Mouse (Mus musculus) kidney, embryonic 16.5 days (tissue): ENCODE data around the gene Dpp6. TPM values are rescaled to one million over a fixed set of nuclear protein-coding genes. Genes with fewer than 3 reads are reported as not detected.

Source experiments
- ATAC-seq: fragments of 200-750 bp; cut with Nextera tagmentation; 2 replicates; pipeline ENCODE4 v1.8.0; 2017; ENCODE audit warnings: moderate TSS enrichment; ENCODE audit not compliant: low FRiP score, low TSS enrichment
- H3K27ac ChIP-seq: fragments of 300-500 bp; sonication (generic); 2 replicates; pipeline ENCODE4 v1.5.1; 2014; ENCODE audit warnings: low read length
- H3K27me3 ChIP-seq: fragments of 300-500 bp; sonication (generic); 2 replicates; pipeline ENCODE4 v1.6.1; 2014; ENCODE audit warnings: low read length, control low read depth, mixed read lengths; ENCODE audit not compliant: insufficient read depth
- H3K36me3 ChIP-seq: fragments of 300-500 bp; sonication (generic); 2 replicates; pipeline ENCODE4 v1.6.1; 2014; ENCODE audit warnings: low read length, control low read depth, mixed read lengths; ENCODE audit not compliant: insufficient read depth
- H3K4me1 ChIP-seq: fragments of 300-500 bp; sonication (generic); 2 replicates; pipeline ENCODE4 v1.6.1; 2014; ENCODE audit warnings: low read length, control low read depth, mixed read lengths; ENCODE audit not compliant: insufficient read depth
- H3K4me2 ChIP-seq: fragments of 300-500 bp; sonication (generic); replicated peaks from 2 replicates; pipeline ENCODE4 v1.6.1; 2014; ENCODE audit warnings: low read depth, low read length
- H3K4me3 ChIP-seq: fragments of 300-500 bp; sonication (generic); 2 replicates; pipeline ENCODE4 v1.5.1; 2014; ENCODE audit warnings: mild to moderate bottlenecking, low read length
- H3K9ac ChIP-seq: fragments of 300-500 bp; sonication (generic); replicated peaks from 2 replicates; pipeline ENCODE4 v1.6.1; 2014; ENCODE audit warnings: low read length
- H3K9me3 ChIP-seq: fragments of 300-500 bp; sonication (generic); 2 replicates; pipeline ENCODE4 v1.6.1; 2016; ENCODE audit warnings: low read length, control low read depth
- WGBS: fragments of 180-500 bp; shearing (Covaris S2); extraction: QIAGEN DNeasy Blood & Tissue Kit; methylation state at CpG from one replicate; pipeline ENCODE4 v1.1.7; 2014; 5-methylcytosine and 5-hydroxymethylcytosine counted together
- polyA plus RNA-seq: library from polyadenylated mRNA; unstranded; fragments of >200 nt; fragmentation: Nextera tagmentation; extraction: Ambion mirVana; gene quantifications from 2 replicates; pipeline ENCODE4 v1.2.1, GENCODE M21; 2015

Dpp6 gene
- polyA plus RNA-seq, 1 experiment from 2014 or later = 3.6 TPM

- Histone ChIP-seq H3K4me2 (no peak overlapping the region), H3K9me3 (no peaks in the 10 kb centered on the region), H3K4me3 (no peak overlapping the region), H3K9ac (no peak overlapping the region), H3K27ac (no peak overlapping the region), H3K4me1 (no peaks in the 10 kb centered on the region), H3K27me3 (no peaks in the 10 kb centered on the region), H3K36me3 (no peaks in the 10 kb centered on the region)
- ATAC-seq = no peak
- 26% methylated on average over 5 of the region's 5 CpGs for WGBS
These were observed 863.5 kb downstream of the Dpp6 start for GRCm38 (mm10) chr5:27680476-27680875.

- ATAC-seq = no peak
- Histone ChIP-seq H3K9me3 (0 out of 2 replicates have a peak, but pooled peaks cover 3% of the 10 kb centered on the region), H3K4me2 (no peak overlapping the region), H3K4me3 (no peak overlapping the region), H3K9ac (no peak overlapping the region), H3K4me1 (no peaks in the 10 kb centered on the region), H3K27me3 (no peaks in the 10 kb centered on the region), H3K36me3 (no peaks in the 10 kb centered on the region), H3K27ac (no peak overlapping the region)
- WGBS = 73% methylated on average over 11 of the region's 11 CpGs
These were observed 868.2 kb downstream of the Dpp6 start for GRCm38 (mm10) chr5:27685162-27685561.

GRCm38 (mm10) chr5:27685923-27686322, 868.9 kb downstream of the Dpp6 start:
- no peaks in the 10 kb centered on the region for H3K36me3 ChIP-seq
- H3K9me3 ChIP-seq = 0 out of 2 replicates have a peak, but pooled peaks cover 3% of the 10 kb centered on the region
- H3K4me2 ChIP-seq = no peak overlapping the region
- H3K9ac ChIP-seq = no peak overlapping the region
- no peak overlapping the region for H3K27ac ChIP-seq
- 73% methylated on average over 3 of the region's 3 CpGs for WGBS
- H3K4me3 ChIP-seq = no peak overlapping the region
- no peaks in the 10 kb centered on the region for H3K4me1 ChIP-seq
- H3K27me3 ChIP-seq = no peaks in the 10 kb centered on the region
- ATAC-seq = no peak

GRCm38 (mm10) chr5:27687311-27687710, 870.3 kb downstream of the Dpp6 start:
- 84% methylated on average over 2 of the region's 2 CpGs for WGBS
- Histone ChIP-seq H3K36me3 (no peaks in the 10 kb centered on the region), H3K9ac (no peak overlapping the region), H3K4me3 (no peak overlapping the region), H3K4me2 (no peak overlapping the region), H3K27ac (no peak overlapping the region), H3K27me3 (no peaks in the 10 kb centered on the region), H3K4me1 (no peaks in the 10 kb centered on the region), H3K9me3 (0 out of 2 replicates have a peak, but pooled peaks cover 3% of the 10 kb centered on the region)
- ATAC-seq = no peak

GRCm38 (mm10) chr5:27702482-27702881, 885.5 kb downstream of the Dpp6 start:
- H3K9ac ChIP-seq = no peak overlapping the region
- WGBS = 83% methylated on average over 6 of the region's 6 CpGs
- H3K27ac ChIP-seq = no peak overlapping the region
- no peak for ATAC-seq
- H3K27me3 ChIP-seq = no peaks in the 10 kb centered on the region
- H3K36me3 ChIP-seq = no peaks in the 10 kb centered on the region
- no peak overlapping the region for H3K4me3 ChIP-seq
- H3K4me2 ChIP-seq = no peak overlapping the region
- H3K4me1 ChIP-seq = peaks cover 12% of the 10 kb centered on the region
- H3K9me3 ChIP-seq = no peaks in the 10 kb centered on the region

- no peaks in the 10 kb centered on the region for H3K27me3 ChIP-seq
- no peak for ATAC-seq
These were observed 888.0 kb downstream of the Dpp6 start for GRCm38 (mm10) chr5:27705020-27705419.

GRCm38 (mm10) chr5:27706551-27706950, 889.5 kb downstream of the Dpp6 start:
- Histone ChIP-seq H3K9me3 (no peaks in the 10 kb centered on the region), H3K4me2 (no peak overlapping the region), H3K36me3 (no peaks in the 10 kb centered on the region), H3K27me3 (no peaks in the 10 kb centered on the region), H3K27ac (peak overlapping the region; percentile 54), H3K9ac (no peak overlapping the region), H3K4me3 (no peak overlapping the region), H3K4me1 (peaks cover 25% of the 10 kb centered on the region)
- peak; percentile 25; the same call in 1 of the 2 replicates for ATAC-seq
- 49% methylated on average over 6 of the region's 6 CpGs for WGBS

More at GRCm38 (mm10) chr5:27705020-27705419, 888.0 kb downstream of the Dpp6 start:
- Histone ChIP-seq H3K36me3 (no peaks in the 10 kb centered on the region), H3K4me2 (no peak overlapping the region), H3K9me3 (no peaks in the 10 kb centered on the region), H3K4me3 (no peak overlapping the region), H3K27ac (no peak overlapping the region), H3K9ac (no peak overlapping the region), H3K4me1 (peaks cover 25% of the 10 kb centered on the region)

GRCm38 (mm10) chr5:27707283-27707682, 890.3 kb downstream of the Dpp6 start:
- Histone ChIP-seq H3K9me3 (no peaks in the 10 kb centered on the region), H3K27me3 (no peaks in the 10 kb centered on the region), H3K4me1 (peaks cover 25% of the 10 kb centered on the region), H3K36me3 (no peaks in the 10 kb centered on the region), H3K9ac (no peak overlapping the region), H3K27ac (peak overlapping the region; percentile 67), H3K4me3 (no peak overlapping the region), H3K4me2 (no peak overlapping the region)
- ATAC-seq = no peak

GRCm38 (mm10) chr5:27708209-27708608, 891.2 kb downstream of the Dpp6 start:
- peak overlapping the region; percentile 25; the same call in 1 of the 2 replicates for H3K27ac ChIP-seq

GRCm38 (mm10) chr5:27711461-27712192, 894.6 kb downstream of the Dpp6 start:
- H3K9ac ChIP-seq = no peak overlapping the region
- H3K4me1 ChIP-seq = peaks cover 27% of the 10 kb centered on the region
- no peak overlapping the region for H3K4me2 ChIP-seq
- no peaks in the 10 kb centered on the region for H3K27me3 ChIP-seq
- H3K27ac ChIP-seq = peak overlapping the region; percentile 62
- no peak overlapping the region for H3K4me3 ChIP-seq
- 46% methylated on average over 8 of the region's 8 CpGs for WGBS
- 0 out of 2 replicates have a peak, but pooled peaks have one; percentile 43 for ATAC-seq
- H3K36me3 ChIP-seq = no peaks in the 10 kb centered on the region
- H3K9me3 ChIP-seq = no peaks in the 10 kb centered on the region

More at GRCm38 (mm10) chr5:27708209-27708608, 891.2 kb downstream of the Dpp6 start:
- H3K4me3 ChIP-seq = no peak overlapping the region
- no peaks in the 10 kb centered on the region for H3K27me3 ChIP-seq
- no peak overlapping the region for H3K4me2 ChIP-seq
- peak; percentile 22 for ATAC-seq
- H3K36me3 ChIP-seq = no peaks in the 10 kb centered on the region
- H3K9ac ChIP-seq = no peak overlapping the region
- H3K4me1 ChIP-seq = peaks cover 25% of the 10 kb centered on the region
- H3K9me3 ChIP-seq = no peaks in the 10 kb centered on the region
- 20% methylated on average over 6 of the region's 6 CpGs for WGBS
